Mouse (Mus musculus) ES-E14 (cell line): ENCODE data around the gene Uspl1. TPM values are rescaled to one million over a fixed set of nuclear protein-coding genes. Genes with fewer than 3 reads are reported as not detected.

ENCODE experiments used
- DNase-seq: peaks from one replicate; pipeline ENCODE4 v3.0.0-alpha.2; 2013; ENCODE audit warnings: low read depth, low spot score
- H3K27ac ChIP-seq: 2 replicates; pipeline ENCODE4 v1.5.1; 2012; ENCODE audit warnings: low read depth, mild to moderate bottlenecking, low read length, moderate library complexity, mixed read lengths; ENCODE audit not compliant: poor library complexity, insufficient read depth, severe bottlenecking
- H3K36me3 ChIP-seq: 2 replicates; pipeline ENCODE4 v1.6.1; 2012; ENCODE audit warnings: mild to moderate bottlenecking, low read length, moderate library complexity, mixed read lengths; ENCODE audit not compliant: control insufficient read depth, poor library complexity, insufficient read depth, severe bottlenecking
- H3K4me1 ChIP-seq, 2 experiments: fragments of 150-350 bp in 1 of 2; sonication (generic) in 1 of 2; 2 replicates each; pipeline ENCODE4 v1.6.1; 2012; ENCODE audit warnings: low read length in 2 of 2, mild to moderate bottlenecking in 1 of 2, mixed read lengths in 1 of 2; ENCODE audit not compliant: control insufficient read depth in 2 of 2, insufficient read depth in 2 of 2, poor library complexity in 1 of 2
- H3K4me3 ChIP-seq, 2 experiments: fragments of 150-350 bp in 1 of 2; sonication (generic) in 1 of 2; 2 replicates each; pipeline ENCODE4 v1.5.1; 2012; ENCODE audit warnings: low read length in 2 of 2, low read depth in 1 of 2, mild to moderate bottlenecking in 1 of 2, mixed read lengths in 1 of 2; ENCODE audit not compliant: insufficient read depth in 1 of 2, poor library complexity in 1 of 2, severe bottlenecking in 1 of 2
- H3K9ac ChIP-seq: 2 replicates; pipeline ENCODE4 v1.6.1; 2012; ENCODE audit warnings: low read depth, mild to moderate bottlenecking, low read length, mixed read lengths; ENCODE audit not compliant: poor library complexity, insufficient read depth, severe bottlenecking
- H3K9me3 ChIP-seq: fragments of 150-350 bp; sonication (generic); 2 replicates; pipeline ENCODE4 v1.6.1; 2012; ENCODE audit warnings: low read depth, mild to moderate bottlenecking, low read length; ENCODE audit not compliant: control insufficient read depth, insufficient read depth
- CHD2 ChIP-seq: IDR thresholded peaks from 2 replicates; pipeline ENCODE4 v1.6.1; 2014; ENCODE audit warnings: mild to moderate bottlenecking, low read depth, low read length, inconsistent platforms
- HCFC1 ChIP-seq: IDR thresholded peaks from 2 replicates; pipeline ENCODE4 v1.6.1; 2012; ENCODE audit warnings: low read length, inconsistent platforms, borderline replicate concordance; ENCODE audit not compliant: insufficient read depth
- MAFK ChIP-seq: IDR thresholded peaks from 2 replicates; pipeline ENCODE4 v1.6.1; 2014; ENCODE audit warnings: mild to moderate bottlenecking, low read depth, low read length, inconsistent platforms; ENCODE audit not compliant: insufficient read depth
- ZC3H11A ChIP-seq: IDR thresholded peaks from 2 replicates; pipeline ENCODE4 v1.6.1; 2012; ENCODE audit warnings: low read depth, mild to moderate bottlenecking, inconsistent platforms, low read length, borderline replicate concordance
- ZNF384 ChIP-seq: IDR thresholded peaks from 2 replicates; pipeline ENCODE4 v1.6.1; 2012; ENCODE audit warnings: low read depth, low read length, inconsistent platforms
- in situ Hi-C, 2 experiments: fragments of 600-800 bp; cut with MboI; formaldehyde crosslinking; loops; one replicate each; pipeline ENCODE4 v1.15.1; 2025; ENCODE audit warnings: low sequenced_read_pairs in 2 of 2, inconsistent platforms in 1 of 2; ENCODE audit not compliant: unreplicated experiment in 2 of 2
- total RNA-seq: library from RNA; depleted of rRNA; stranded (reverse); fragments of 300-350 nt; gene quantifications from 2 replicates; pipeline ENCODE4 v1.2.3, GENCODE M21; 2012; rRNA removed

Gene Uspl1
- total RNA-seq, 1 experiment, result 108 TPM

GRCm38 (mm10) chr5:149264405-149264804 lies 80.3 kb downstream of the Uspl1 start, which contains the start of gene Alox5ap:
TSS of gene Alox5ap (plus strand) at chr5:149264767.
- H3K27ac ChIP-seq, result no peak within 1 kb of the TSS
- in situ Hi-C loops, result no loop called here
- H3K9ac ChIP-seq, result peak within 1 kb of the TSS; percentile 15; the same call in 1 of the 2 replicates
- DNase-seq, result no peak
- no peaks in the 10 kb centered on the region for H3K9me3 ChIP-seq
- no peak for TF ChIP-seq CHD2
- TF ChIP-seq ZC3H11A, result no peak
- no peak for TF ChIP-seq ZNF384
- TF ChIP-seq MAFK, result no peak
- no peak for TF ChIP-seq HCFC1
- peaks cover 0 to 4% of the 10 kb centered on the region in 2 experiments; a peak in 1 of 4 replicates for H3K4me1 ChIP-seq
- no peaks in the 10 kb centered on the region for H3K36me3 ChIP-seq
- H3K4me3 ChIP-seq, result no peak within 1 kb of the TSS

GRCm38 (mm10) chr5:149264878-149265279 lies 80.7 kb downstream of the Uspl1 start:
- Histone ChIP-seq H3K4me3 (no peak overlapping the region), H3K27ac (no peak overlapping the region), H3K36me3 (no peaks in the 10 kb centered on the region), H3K9ac (no peak overlapping the region; the same call in 1 of the 2 replicates), H3K9me3 (no peaks in the 10 kb centered on the region), H3K4me1 (peaks cover 0 to 4% of the 10 kb centered on the region in 2 experiments; a peak in 1 of 4 replicates)
- in situ Hi-C loops, result no loop called here
- no peak for TF ChIP-seq HCFC1
- no peak for TF ChIP-seq ZNF384
- no peak for TF ChIP-seq MAFK
- TF ChIP-seq ZC3H11A, result no peak
- no peak for TF ChIP-seq CHD2
- no peak for DNase-seq

Other genes starting within 250 kb of the Uspl1 start
- gene Gm42791, start 189.2 kb upstream of the Uspl1 start, total RNA-seq, result 0.48 TPM in 1 of 2 replicates, not detected in the other
- 287 and 350 TPM in 2 replicates for gene Hmgb1, start 139 bp downstream of the Uspl1 start, total RNA-seq
- 20.7 and 23.0 TPM in 2 replicates for gene Alox5ap, start 80.4 kb downstream of the Uspl1 start, total RNA-seq
- gene Medag, start 227.4 kb downstream of the Uspl1 start, total RNA-seq, result not detected in 2 replicates